Mouse (Mus musculus): ENCODE data around the gene 1300017J02Rik. TPM values are rescaled to one million over a fixed set of nuclear protein-coding genes. Genes with fewer than 3 reads are reported as not detected.
A peak's percentile ranks its signal among the peaks of the same experiment; 100 is the strongest.

Gene 1300017J02Rik
- polyA plus RNA-seq, 1 experiment from 2014 or later, result 2.3 TPM

DNA sequence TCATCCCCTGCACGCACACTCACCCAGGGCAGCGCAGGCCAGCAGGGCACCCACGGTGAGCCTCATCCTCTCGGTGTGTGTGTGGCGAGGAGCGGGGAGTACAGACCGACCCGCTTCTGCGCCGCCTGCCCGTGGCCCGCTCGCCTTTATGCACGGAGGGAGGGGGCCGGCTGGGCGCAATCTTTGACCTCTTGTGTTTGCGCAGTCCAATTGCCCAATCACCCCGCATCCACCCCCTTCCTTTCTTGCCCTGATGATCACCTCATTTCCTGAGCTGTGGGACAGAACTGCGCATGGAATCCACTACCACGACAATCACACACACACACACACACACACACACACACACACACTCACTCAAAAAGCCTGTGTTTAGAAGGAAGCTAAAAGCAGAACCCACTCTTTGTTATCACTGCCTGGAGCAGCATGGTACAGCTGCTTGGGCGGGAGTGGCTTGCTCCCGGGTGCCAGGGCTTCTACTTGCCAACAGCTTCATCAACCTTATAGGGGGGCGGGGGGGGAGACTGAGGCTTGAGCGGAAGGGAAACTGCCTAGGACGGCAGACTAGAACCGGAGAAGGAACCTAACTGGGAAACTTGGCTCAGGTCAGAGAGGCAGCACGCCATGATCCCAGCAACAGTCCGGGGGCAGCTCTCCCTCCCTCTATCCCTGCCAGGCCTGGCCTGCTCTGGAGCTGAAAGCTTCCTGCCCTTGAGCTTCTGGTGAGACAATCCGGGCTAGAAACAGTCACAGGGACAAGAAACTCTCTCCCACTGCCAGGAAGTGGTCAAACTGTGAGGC is 74.5 kb downstream of the 1300017J02Rik start, which contains the start of the genes Gm20425 and Trf:
TSS of gene Gm20425 (minus strand) at position 157 of the 801 bp plus-strand sequence.
TSS of gene Trf (minus strand) at position 294 of the 801 bp plus-strand sequence.
- H3K27ac ChIP-seq (ENCODE audit: low read depth, low read length), result no peak within 1 kb of the TSS
- peak within 1 kb of the TSS; percentile 29 for H3K4me2 ChIP-seq (ENCODE audit: low read depth)
- peak within 1 kb of the TSS; percentile 51 for H3K9ac ChIP-seq (ENCODE audit: low read length)
- no peaks in the 10 kb centered on the region for H3K9me3 ChIP-seq (ENCODE audit: control insufficient read depth, low read length)
- H3K4me1 ChIP-seq (ENCODE audit: control insufficient read depth, insufficient read depth, low read length), result no peaks in the 10 kb centered on the region
- ATAC-seq (ENCODE audit: insufficient read depth, low FRiP score, low TSS enrichment) (no peak; the same call in 1 of the 2 replicates), DNase-seq (ENCODE audit: low spot score) (peak; percentile 27)
- H3K4me3 ChIP-seq (ENCODE audit: low read depth, low read length), result 0 out of 2 replicates have a peak within 1 kb of the TSS, but pooled peaks have one; percentile 8
- H3K36me3 ChIP-seq (ENCODE audit: control insufficient read depth, insufficient read depth, low read length), result no peaks in the 10 kb centered on the region
- WGBS, result 48% methylated on average over 28 of the region's 29 CpGs
- no peaks in the 10 kb centered on the region for H3K27me3 ChIP-seq (ENCODE audit: control insufficient read depth, insufficient read depth, low read length)

DNA sequence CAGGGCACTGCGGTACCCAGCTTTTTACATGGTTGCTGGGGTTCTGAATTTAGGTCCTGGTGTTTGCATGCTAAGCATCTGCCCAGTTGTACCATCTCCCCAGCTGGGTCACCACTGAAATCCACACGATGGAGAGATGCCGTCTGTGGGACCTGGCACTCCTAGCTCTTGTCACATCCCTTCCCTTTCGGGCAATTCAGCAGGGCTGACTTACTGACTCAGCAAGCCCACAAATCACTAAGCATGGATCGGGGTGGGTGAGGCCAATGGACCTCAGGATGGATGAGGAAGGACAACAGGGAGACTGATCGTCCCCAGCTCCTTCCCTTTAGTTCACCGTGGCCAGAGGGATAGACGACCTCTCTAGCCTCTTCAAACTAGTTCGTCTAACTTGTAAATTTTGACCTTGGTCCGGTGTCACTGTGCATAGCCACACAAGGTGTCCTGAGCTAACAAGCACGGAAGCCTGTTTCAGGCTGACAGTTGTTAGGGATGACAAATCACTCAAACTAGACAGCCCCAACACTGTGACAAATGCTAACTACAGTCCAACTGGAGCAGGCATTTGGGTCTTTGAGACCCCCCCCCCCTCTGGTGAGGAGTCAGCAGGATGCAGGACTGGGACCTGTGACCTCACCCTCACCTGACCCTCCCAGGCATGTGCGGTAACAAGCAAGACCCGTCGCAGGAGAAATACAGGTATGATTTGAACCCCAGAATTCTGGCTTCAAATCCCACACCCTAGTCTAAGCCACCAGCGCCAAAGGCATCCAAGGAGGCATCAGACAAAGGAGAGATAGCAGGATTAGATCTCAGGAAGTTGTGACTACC is 75.6 kb downstream of the 1300017J02Rik start:
- Histone ChIP-seq H3K9ac (ENCODE audit: low read length) (no peak overlapping the region), H3K27ac (ENCODE audit: low read depth, low read length) (no peak overlapping the region), H3K4me1 (ENCODE audit: control insufficient read depth, insufficient read depth, low read length) (no peaks in the 10 kb centered on the region), H3K36me3 (ENCODE audit: control insufficient read depth, insufficient read depth, low read length) (no peaks in the 10 kb centered on the region), H3K4me3 (ENCODE audit: low read depth, low read length) (no peak overlapping the region), H3K27me3 (ENCODE audit: control insufficient read depth, insufficient read depth, low read length) (no peaks in the 10 kb centered on the region), H3K4me2 (ENCODE audit: low read depth) (no peak overlapping the region), H3K9me3 (ENCODE audit: control insufficient read depth, low read length) (no peaks in the 10 kb centered on the region)
- DNase-seq (ENCODE audit: low spot score), result no peak
- 81% methylated on average over 15 of the region's 15 CpGs for WGBS
- ATAC-seq (ENCODE audit: insufficient read depth, low FRiP score, low TSS enrichment), result no peak

- Histone ChIP-seq H3K27ac (ENCODE audit: low read depth, low read length) (no peak overlapping the region), H3K4me1 (ENCODE audit: control insufficient read depth, insufficient read depth, low read length) (no peaks in the 10 kb centered on the region), H3K9ac (ENCODE audit: low read length) (no peak overlapping the region), H3K4me3 (ENCODE audit: low read depth, low read length) (no peak overlapping the region), H3K36me3 (ENCODE audit: control insufficient read depth, insufficient read depth, low read length) (no peaks in the 10 kb centered on the region), H3K9me3 (ENCODE audit: control insufficient read depth, low read length) (no peaks in the 10 kb centered on the region), H3K4me2 (ENCODE audit: low read depth) (no peak overlapping the region), H3K27me3 (ENCODE audit: control insufficient read depth, insufficient read depth, low read length) (no peaks in the 10 kb centered on the region)
- ATAC-seq (ENCODE audit: insufficient read depth, low FRiP score, low TSS enrichment) (no peak), DNase-seq (ENCODE audit: low spot score) (no peak)
- 87% methylated on average over 13 of the region's 13 CpGs for WGBS
These were observed 76.4 kb downstream of the 1300017J02Rik start for GRCm38 (mm10) chr9:103228370-103229003.

DNA sequence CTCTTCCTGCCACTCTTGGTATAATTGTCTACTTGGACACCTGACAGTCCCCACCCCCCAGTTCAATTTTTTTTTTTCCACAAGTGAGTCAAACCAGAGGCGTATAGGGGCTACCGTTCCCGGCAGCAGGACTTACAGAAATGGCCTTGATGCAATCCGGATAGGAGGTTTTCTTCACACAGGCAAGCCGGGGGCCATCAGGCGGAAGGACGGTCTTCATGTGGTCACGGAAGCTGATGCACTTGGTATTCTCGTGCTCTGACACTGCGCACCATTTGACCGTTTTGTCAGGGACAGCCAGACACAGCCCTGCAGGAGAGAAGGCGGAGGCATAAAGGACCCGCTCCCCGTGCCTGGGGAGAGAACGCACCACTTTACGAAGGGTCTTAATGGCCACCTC is 77.1 kb downstream of the 1300017J02Rik start:
- ATAC-seq (ENCODE audit: insufficient read depth, low FRiP score, low TSS enrichment), result no peak
- no peaks in the 10 kb centered on the region for H3K9me3 ChIP-seq (ENCODE audit: control insufficient read depth, low read length)
- DNase-seq (ENCODE audit: low spot score), result no peak
- H3K4me2 ChIP-seq (ENCODE audit: low read depth), result no peak overlapping the region
- H3K4me1 ChIP-seq (ENCODE audit: control insufficient read depth, insufficient read depth, low read length), result no peaks in the 10 kb centered on the region
- no peaks in the 10 kb centered on the region for H3K36me3 ChIP-seq (ENCODE audit: control insufficient read depth, insufficient read depth, low read length)
- H3K9ac ChIP-seq (ENCODE audit: low read length), result no peak overlapping the region
- H3K27ac ChIP-seq (ENCODE audit: low read depth, low read length), result no peak overlapping the region
- no peaks in the 10 kb centered on the region for H3K27me3 ChIP-seq (ENCODE audit: control insufficient read depth, insufficient read depth, low read length)
- H3K4me3 ChIP-seq (ENCODE audit: low read depth, low read length), result no peak overlapping the region
- WGBS, result 85% methylated on average over 16 of the region's 16 CpGs

DNA sequence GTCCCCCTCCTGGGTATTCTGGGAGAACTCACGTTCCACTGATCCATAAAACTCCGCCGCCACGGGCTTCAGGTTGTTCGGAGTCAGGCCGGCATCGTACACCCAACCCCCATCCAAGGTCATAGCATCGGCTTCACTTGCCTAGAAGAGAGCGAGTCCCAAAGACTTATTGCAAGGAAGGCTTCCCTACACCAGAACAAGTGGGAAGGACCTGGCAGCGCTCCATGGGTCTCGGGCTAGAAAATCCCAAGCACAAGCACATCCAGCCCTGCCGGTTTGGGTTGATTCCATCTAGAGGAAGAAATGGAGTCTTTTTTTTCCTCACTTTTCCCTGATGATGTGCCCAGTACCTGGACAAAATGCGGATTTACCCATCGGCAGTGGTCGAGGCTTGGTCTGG is 78.1 kb downstream of the 1300017J02Rik start:
- ATAC-seq (ENCODE audit: insufficient read depth, low FRiP score, low TSS enrichment) (no peak), DNase-seq (ENCODE audit: low spot score) (no peak)
- no peak overlapping the region for H3K9ac ChIP-seq (ENCODE audit: low read length)
- H3K4me1 ChIP-seq (ENCODE audit: control insufficient read depth, insufficient read depth, low read length), result no peaks in the 10 kb centered on the region
- H3K36me3 ChIP-seq (ENCODE audit: control insufficient read depth, insufficient read depth, low read length), result no peaks in the 10 kb centered on the region
- H3K9me3 ChIP-seq (ENCODE audit: control insufficient read depth, low read length), result no peaks in the 10 kb centered on the region
- no peaks in the 10 kb centered on the region for H3K27me3 ChIP-seq (ENCODE audit: control insufficient read depth, insufficient read depth, low read length)
- 94% methylated on average over 15 of the region's 15 CpGs for WGBS
- H3K27ac ChIP-seq (ENCODE audit: low read depth, low read length), result no peak overlapping the region
- no peak overlapping the region for H3K4me3 ChIP-seq (ENCODE audit: low read depth, low read length)
- no peak overlapping the region for H3K4me2 ChIP-seq (ENCODE audit: low read depth)

DNA sequence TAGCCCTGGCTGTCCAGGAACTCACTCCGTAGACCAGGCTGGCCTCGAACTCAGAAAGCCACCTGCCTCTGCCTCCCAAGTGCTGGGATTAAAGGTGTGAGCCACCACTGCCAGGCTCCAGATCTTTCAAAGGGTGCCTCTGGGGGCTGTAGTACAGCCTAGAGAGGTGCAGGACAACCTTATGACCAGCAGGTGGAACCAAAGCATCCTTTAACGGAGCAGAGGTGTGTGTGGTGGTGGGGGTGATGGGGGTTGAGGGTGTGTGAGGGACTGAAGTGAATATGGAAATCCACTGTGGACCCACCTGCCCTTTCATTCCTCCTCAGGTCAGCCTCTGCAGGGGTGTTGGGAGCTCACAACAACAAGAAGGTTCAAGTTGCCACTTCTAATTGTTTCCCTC is 79.4 kb downstream of the 1300017J02Rik start:
- DNase-seq (ENCODE audit: low spot score) (no peak), ATAC-seq (ENCODE audit: insufficient read depth, low FRiP score, low TSS enrichment) (no peak)
- H3K4me1 ChIP-seq (ENCODE audit: control insufficient read depth, insufficient read depth, low read length), result no peaks in the 10 kb centered on the region
- H3K4me2 ChIP-seq (ENCODE audit: low read depth), result no peak overlapping the region
- no peaks in the 10 kb centered on the region for H3K27me3 ChIP-seq (ENCODE audit: control insufficient read depth, insufficient read depth, low read length)
- H3K27ac ChIP-seq (ENCODE audit: low read depth, low read length), result no peak overlapping the region
- H3K9me3 ChIP-seq (ENCODE audit: control insufficient read depth, low read length), result no peaks in the 10 kb centered on the region
- no peak overlapping the region for H3K9ac ChIP-seq (ENCODE audit: low read length)
- H3K36me3 ChIP-seq (ENCODE audit: control insufficient read depth, insufficient read depth, low read length), result no peaks in the 10 kb centered on the region
- WGBS, result 64% methylated on average over 3 of the region's 3 CpGs
- no peak overlapping the region for H3K4me3 ChIP-seq (ENCODE audit: low read depth, low read length)

DNA sequence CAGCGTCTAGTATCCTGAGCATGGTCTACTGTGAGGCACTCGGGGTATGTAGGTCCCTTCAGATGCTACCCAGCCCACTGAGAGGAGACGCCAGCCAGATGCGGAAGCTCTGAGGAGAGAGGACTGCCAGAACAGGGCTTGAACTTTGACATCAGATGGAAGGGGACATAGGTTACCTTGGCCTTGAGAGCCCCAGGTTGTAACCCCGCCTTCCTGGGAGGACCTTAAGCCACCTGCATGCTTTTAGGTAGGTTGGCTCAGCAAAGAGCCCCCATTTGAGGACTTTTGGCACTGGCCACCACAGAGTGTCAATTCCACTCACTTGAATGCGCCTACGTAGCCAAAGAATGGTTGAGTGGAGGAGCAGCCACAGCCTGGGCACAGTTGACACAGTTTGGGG is 80.2 kb downstream of the 1300017J02Rik start:
- H3K4me2 ChIP-seq (ENCODE audit: low read depth), result no peak overlapping the region
- H3K36me3 ChIP-seq (ENCODE audit: control insufficient read depth, insufficient read depth, low read length), result no peaks in the 10 kb centered on the region
- no peaks in the 10 kb centered on the region for H3K27me3 ChIP-seq (ENCODE audit: control insufficient read depth, insufficient read depth, low read length)
- ATAC-seq (ENCODE audit: insufficient read depth, low FRiP score, low TSS enrichment) (no peak), DNase-seq (ENCODE audit: low spot score) (no peak)
- no peak overlapping the region for H3K4me3 ChIP-seq (ENCODE audit: low read depth, low read length)
- no peaks in the 10 kb centered on the region for H3K9me3 ChIP-seq (ENCODE audit: control insufficient read depth, low read length)
- H3K27ac ChIP-seq (ENCODE audit: low read depth, low read length), result no peak overlapping the region
- no peak overlapping the region for H3K9ac ChIP-seq (ENCODE audit: low read length)
- WGBS, result 95% methylated on average over 7 of the region's 7 CpGs
- no peaks in the 10 kb centered on the region for H3K4me1 ChIP-seq (ENCODE audit: control insufficient read depth, insufficient read depth, low read length)

GRCm38 (mm10) chr9:103214281-103214680 is 90.6 kb downstream of the 1300017J02Rik start:
- DNase-seq (ENCODE audit: low spot score) (no peak), ATAC-seq (ENCODE audit: insufficient read depth, low FRiP score, low TSS enrichment) (no peak)
- no peak overlapping the region for H3K4me3 ChIP-seq (ENCODE audit: low read depth, low read length)
- H3K36me3 ChIP-seq (ENCODE audit: control insufficient read depth, insufficient read depth, low read length), result no peaks in the 10 kb centered on the region
- WGBS, result 87% methylated on average over 6 of the region's 6 CpGs
- no peak overlapping the region for H3K4me2 ChIP-seq (ENCODE audit: low read depth)
- no peaks in the 10 kb centered on the region for H3K4me1 ChIP-seq (ENCODE audit: control insufficient read depth, insufficient read depth, low read length)
- H3K9me3 ChIP-seq (ENCODE audit: control insufficient read depth, low read length), result no peaks in the 10 kb centered on the region
- H3K27ac ChIP-seq (ENCODE audit: low read depth, low read length), result no peak overlapping the region
- no peak overlapping the region for H3K9ac ChIP-seq (ENCODE audit: low read length)
- H3K27me3 ChIP-seq (ENCODE audit: control insufficient read depth, insufficient read depth, low read length), result no peaks in the 10 kb centered on the region

Measured in neural tube, embryonic 11.5 days (tissue).